Mouse (Mus musculus) liver, postnatal 0 days (tissue): ENCODE results near the gene F9.
"Not testable (repeated sequence)": the region's sequence is repeated elsewhere in the genome, so short reads cannot be mapped to it uniquely, and the experiment has no call there.

Experiments used
- CTCF ChIP-seq: sonication (generic); IDR thresholded peaks from 2 replicates; pipeline ENCODE4 v1.5.1; 2016; ENCODE audit warnings: antibody characterized with exemption, low read depth
- EP300 ChIP-seq: IDR thresholded peaks from 2 replicates; pipeline ENCODE4 v1.6.1; 2016; ENCODE audit warnings: antibody characterized with exemption, low read depth, mild to moderate bottlenecking

DNA sequence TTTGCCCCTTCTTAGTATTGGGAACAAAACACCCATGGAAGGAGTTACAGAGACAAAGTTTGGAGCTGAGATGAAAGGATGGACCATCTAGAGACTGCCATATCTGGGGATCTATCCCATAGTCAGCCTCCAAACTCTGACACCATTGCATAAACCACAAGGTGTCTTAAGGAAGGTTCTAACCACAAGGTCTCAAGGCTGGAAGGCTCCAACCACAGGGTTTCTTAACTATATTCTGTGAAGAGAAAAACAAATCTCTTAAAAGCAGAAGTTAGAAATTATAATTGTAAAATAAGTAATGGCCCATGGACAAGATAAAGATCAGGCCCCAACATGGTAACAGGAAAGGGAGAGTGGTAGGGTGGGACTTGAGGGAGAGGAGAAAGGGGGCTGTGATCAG is 29.5 kb upstream of the F9 start:
- not testable (repeated sequence) for TF ChIP-seq CTCF, EP300
